8 mouse cellular contexts compared by ENCODE assay signal in genomic region chr7:31208237-31209054, GRCm38 (mm10). TPM values are rescaled to one million over a fixed set of nuclear protein-coding genes. Genes with fewer than 3 reads are reported as not detected.
A peak's percentile ranks its signal among the peaks of the same experiment; 100 is the strongest.
DNase-seq lines count a peak whose midpoint lies in the region; ATAC-seq and TF ChIP-seq lines count a peak whose summit lies in the region.

No protein-coding gene starts in this region.

- intact Hi-C loops in heart, postnatal 36 days (cut with DNase I) = no loop called here

- H3K4me2 ChIP-seq in forebrain, postnatal 0 days (ENCODE audit: low read depth) = peak overlapping the region; percentile 53
- H3K4me2 ChIP-seq in neural tube, embryonic 15.5 days = peak overlapping the region; percentile 74

- DNase-seq in ES-E14 (ENCODE audit: low read depth, low spot score) = peak; percentile 63
- peak; percentile 73 to 77 for DNase-seq in cerebellum, adult 2 months
- peak; percentile 84 for DNase-seq in forebrain, postnatal 0 days
- peak; percentile 77 to 80 for DNase-seq in heart, postnatal 36 days
- peak; percentile 61 to 80 for DNase-seq in layer of hippocampus, adult 18-20 months (ENCODE audit: low spot score in 2 of 2)
- peak; percentile 74 to 81 for DNase-seq in lung, adult 18-20 months
- DNase-seq in testis, postnatal 10 days (ENCODE audit: low spot score) = peak; percentile 90

- TF ChIP-seq CTCF in cerebellum, adult 2 months (IDR thresholded peaks at IDR 0.05; ENCODE audit: borderline replicate concordance, insufficient read depth, low read depth, low read length) = no peak
- peak; percentile 48 for TF ChIP-seq CTCF in forebrain, postnatal 0 days (IDR thresholded peaks at IDR 0.05; ENCODE audit: low read depth)

- 41% methylated on average over 34 of the region's 34 CpGs for WGBS in cerebellum, adult 2 months
- 41% methylated on average over 34 of the region's 34 CpGs for WGBS in forebrain, postnatal 0 days
- WGBS in neural tube, embryonic 15.5 days = 37% methylated on average over 34 of the region's 34 CpGs

- peak overlapping the region; percentile 55 for H3K9ac ChIP-seq in ES-E14 (ENCODE audit: insufficient read depth, low read depth, low read length, poor library complexity, severe bottlenecking)
- H3K9ac ChIP-seq in forebrain, postnatal 0 days = peak overlapping the region; percentile 59
- H3K9ac ChIP-seq in neural tube, embryonic 15.5 days (replicated peaks) = peak overlapping the region; percentile 69

- H3K4me3 ChIP-seq in ES-E14 (ENCODE audit: insufficient read depth in 1 of 2, low read depth in 1 of 2, low read length in 2 of 2, poor library complexity in 1 of 2, severe bottlenecking in 1 of 2) = peak overlapping the region; percentile 62 to 68
- peak overlapping the region; percentile 74 for H3K4me3 ChIP-seq in cerebellum, adult 2 months (replicated peaks; ENCODE audit: insufficient read depth, low read depth, low read length)
- H3K4me3 ChIP-seq in forebrain, postnatal 0 days (ENCODE audit: low read depth, low read length) = peak overlapping the region; percentile 59
- H3K4me3 ChIP-seq in neural tube, embryonic 15.5 days (replicated peaks) = peak overlapping the region; percentile 74

- in situ Hi-C loops in ES-E14 (cut with MboI; ENCODE audit: low sequenced_read_pairs in 2 of 2, unreplicated experiment in 2 of 2) = no loop called here

- no peaks in the 10 kb centered on the region for H3K9me3 ChIP-seq in ES-E14 (ENCODE audit: control insufficient read depth, insufficient read depth, low read depth, low read length)
- no peaks in the 10 kb centered on the region for H3K9me3 ChIP-seq in forebrain, postnatal 0 days (ENCODE audit: low read length)
- H3K9me3 ChIP-seq in neural tube, embryonic 15.5 days (replicated peaks) = 0 out of 2 replicates have a peak, but pooled peaks cover 4% of the 10 kb centered on the region

- H3K4me1 ChIP-seq in ES-E14 (ENCODE audit: control insufficient read depth in 2 of 2, insufficient read depth in 2 of 2, low read length in 2 of 2, poor library complexity in 1 of 2) = no peaks in the 10 kb centered on the region
- no peaks in the 10 kb centered on the region for H3K4me1 ChIP-seq in cerebellum, adult 2 months (ENCODE audit: control insufficient read depth, insufficient read depth, low read length)
- no peaks in the 10 kb centered on the region for H3K4me1 ChIP-seq in forebrain, postnatal 0 days (ENCODE audit: insufficient read depth)
- H3K4me1 ChIP-seq in neural tube, embryonic 15.5 days = peaks cover 9% of the 10 kb centered on the region

- H3K27me3 ChIP-seq in cerebellum, adult 2 months (ENCODE audit: control insufficient read depth, insufficient read depth, low read length) = no peaks in the 10 kb centered on the region
- H3K27me3 ChIP-seq in forebrain, postnatal 0 days (ENCODE audit: insufficient read depth, low read length) = no peaks in the 10 kb centered on the region
- H3K27me3 ChIP-seq in neural tube, embryonic 15.5 days (replicated peaks) = no peaks in the 10 kb centered on the region

- peak; percentile 50; the same call in 1 of the 2 replicates for TF ChIP-seq POLR2A in cerebellum, adult 2 months (IDR thresholded peaks at IDR 0.05; ENCODE audit: borderline replicate concordance, insufficient read depth, low read length)

- no peak overlapping the region for H3K27ac ChIP-seq in ES-E14 (ENCODE audit: insufficient read depth, low read depth, low read length, poor library complexity, severe bottlenecking)
- H3K27ac ChIP-seq in cerebellum, adult 2 months (ENCODE audit: insufficient read depth, low read length) = 0 out of 2 replicates have a peak overlapping the region, but pooled peaks have one; percentile 18
- peak overlapping the region; percentile 54; the same call in 1 of the 2 replicates for H3K27ac ChIP-seq in forebrain, postnatal 0 days (ENCODE audit: low read depth, low read length)
- peak overlapping the region; percentile 80 for H3K27ac ChIP-seq in neural tube, embryonic 15.5 days (replicated peaks)

- peak; percentile 95 for ATAC-seq in forebrain, postnatal 0 days
- ATAC-seq in neural tube, embryonic 15.5 days (ENCODE audit: low FRiP score) = peak; percentile 92

- no peaks in the 10 kb centered on the region for H3K36me3 ChIP-seq in ES-E14 (ENCODE audit: control insufficient read depth, insufficient read depth, low read length, poor library complexity, severe bottlenecking)
- H3K36me3 ChIP-seq in forebrain, postnatal 0 days (ENCODE audit: insufficient read depth) = no peaks in the 10 kb centered on the region; the same call in 1 of the 2 replicates
- peaks cover 23% of the 10 kb centered on the region for H3K36me3 ChIP-seq in neural tube, embryonic 15.5 days

TF ChIP-seq in ES-E14, 5 proteins besides CTCF, POLR2A, EP300 and RAD21:
- no peak for TF ChIP-seq MAFK (IDR thresholded peaks at IDR 0.05; ENCODE audit: insufficient read depth, low read depth, low read length)
- no peak for TF ChIP-seq CHD2 (IDR thresholded peaks at IDR 0.05; ENCODE audit: low read depth, low read length)
- no peak for TF ChIP-seq ZC3H11A (IDR thresholded peaks at IDR 0.05; ENCODE audit: borderline replicate concordance, low read depth, low read length)
- TF ChIP-seq HCFC1 (IDR thresholded peaks at IDR 0.05; ENCODE audit: borderline replicate concordance, insufficient read depth, low read length) = peak; percentile 93
- TF ChIP-seq ZNF384 (IDR thresholded peaks at IDR 0.05; ENCODE audit: low read depth, low read length) = no peak

RNA-seq across cellular contexts. Expression of gene Gramd1a, which starts 52.8 kb away (rescaled TPM):
- 44.2 and 76.2 TPM in 2 replicates for total RNA-seq in ES-E14 (2012; rRNA removed)
- polyA plus RNA-seq in cerebellum, adult 2 months (2012; rRNA removed) = 148 and 153 TPM in 2 replicates
- total RNA-seq in forebrain, postnatal 0 days (2014; rRNA removed) = 244 and 265 TPM in 2 replicates
- 176 and 178 TPM in 2 replicates for polyA plus RNA-seq in forebrain, postnatal 0 days (2015; fragmentation: Nextera tagmentation; extraction: Ambion mirVana)
- 10 to 100 TPM; 33.6 to 37.9 TPM for total RNA-seq in heart, postnatal 36 days (2021)
- total RNA-seq in layer of hippocampus, adult 18-20 months (2021) = 100 to 1,000 TPM; 108 to 115 TPM
- 174 and 212 TPM in 2 replicates for polyA plus RNA-seq in neural tube, embryonic 15.5 days (2015; fragmentation: Nextera tagmentation; extraction: Ambion mirVana)
